Mouse (Mus musculus) inflammation-experienced regulatory T-cells, adult 6 months (primary cell): ENCODE results near the gene Rad51c. TPM values are rescaled to one million over a fixed set of nuclear protein-coding genes. Genes with fewer than 3 reads are reported as not detected.

Source experiments
- ATAC-seq: one replicate; pipeline ENCODE4 v1.8.0; 2017
- polyA plus RNA-seq, 3 experiments: library from polyadenylated mRNA; unstranded; fragments of 100-300 nt; shearing (Covaris generic); gene quantifications; one replicate each; pipeline ENCODE4 v1.2.1; 2017

The Rad51c gene
- polyA plus RNA-seq, 3 experiments from 2014 or later: 1.6 to 5.3 (median 2.1) TPM

DNA sequence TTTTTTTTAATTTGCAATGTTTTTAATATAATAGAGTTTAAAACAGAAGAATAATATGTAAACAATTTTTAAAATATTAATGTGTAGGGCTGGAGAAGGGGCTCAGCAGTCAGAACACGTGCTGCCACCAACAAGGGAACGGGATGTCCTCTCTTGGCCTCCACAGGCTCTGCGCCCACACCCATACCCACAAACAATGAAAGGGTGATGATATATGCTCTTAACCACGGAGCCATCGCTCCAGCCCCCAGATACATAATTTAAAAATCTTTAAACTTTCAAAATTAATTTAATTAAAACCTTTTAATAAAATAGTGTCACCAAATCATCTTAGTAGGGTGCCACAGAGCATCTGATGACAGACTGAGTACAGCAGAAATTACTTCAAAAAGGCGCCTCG, 37.7 kb downstream of the Rad51c start:
- no peak for ATAC-seq

DNA sequence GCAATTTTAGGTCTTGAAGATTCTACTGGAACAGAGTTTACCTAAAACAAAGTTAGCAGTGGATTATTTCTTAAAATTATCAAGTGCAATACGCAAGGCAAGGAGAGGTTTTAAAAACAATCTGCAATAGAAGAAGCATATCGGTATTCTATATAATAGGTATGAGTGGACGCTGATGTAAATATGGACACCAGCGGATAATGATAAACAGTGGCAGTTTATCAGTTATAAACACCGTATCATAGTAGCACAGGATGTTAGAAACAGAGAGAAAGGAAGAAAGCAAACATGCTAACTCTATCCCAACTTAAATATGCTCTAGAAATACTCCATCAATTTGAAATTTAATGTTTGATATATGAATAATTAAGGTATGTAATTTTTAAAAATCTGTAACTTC, 39.6 kb downstream of the Rad51c start:
- no peak for ATAC-seq

DNA sequence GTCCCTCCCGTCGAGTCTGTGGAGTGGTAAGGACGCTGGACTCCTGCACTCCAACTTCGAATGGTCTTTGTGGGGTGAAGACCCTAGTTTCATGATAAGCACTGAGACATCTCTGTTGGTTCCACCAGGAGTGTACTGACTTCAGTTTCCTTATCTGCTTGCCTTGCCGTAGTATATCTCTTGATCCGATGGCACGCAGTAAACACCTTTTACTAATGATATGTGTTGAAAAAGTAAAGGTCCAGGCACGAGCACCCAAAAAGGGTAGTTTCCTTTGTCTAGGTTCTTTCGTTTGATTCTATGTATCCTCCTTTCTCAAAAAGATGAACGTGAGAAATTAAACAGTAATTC, 45.5 kb downstream of the Rad51c start:
- peak; percentile 10 for ATAC-seq

DNA sequence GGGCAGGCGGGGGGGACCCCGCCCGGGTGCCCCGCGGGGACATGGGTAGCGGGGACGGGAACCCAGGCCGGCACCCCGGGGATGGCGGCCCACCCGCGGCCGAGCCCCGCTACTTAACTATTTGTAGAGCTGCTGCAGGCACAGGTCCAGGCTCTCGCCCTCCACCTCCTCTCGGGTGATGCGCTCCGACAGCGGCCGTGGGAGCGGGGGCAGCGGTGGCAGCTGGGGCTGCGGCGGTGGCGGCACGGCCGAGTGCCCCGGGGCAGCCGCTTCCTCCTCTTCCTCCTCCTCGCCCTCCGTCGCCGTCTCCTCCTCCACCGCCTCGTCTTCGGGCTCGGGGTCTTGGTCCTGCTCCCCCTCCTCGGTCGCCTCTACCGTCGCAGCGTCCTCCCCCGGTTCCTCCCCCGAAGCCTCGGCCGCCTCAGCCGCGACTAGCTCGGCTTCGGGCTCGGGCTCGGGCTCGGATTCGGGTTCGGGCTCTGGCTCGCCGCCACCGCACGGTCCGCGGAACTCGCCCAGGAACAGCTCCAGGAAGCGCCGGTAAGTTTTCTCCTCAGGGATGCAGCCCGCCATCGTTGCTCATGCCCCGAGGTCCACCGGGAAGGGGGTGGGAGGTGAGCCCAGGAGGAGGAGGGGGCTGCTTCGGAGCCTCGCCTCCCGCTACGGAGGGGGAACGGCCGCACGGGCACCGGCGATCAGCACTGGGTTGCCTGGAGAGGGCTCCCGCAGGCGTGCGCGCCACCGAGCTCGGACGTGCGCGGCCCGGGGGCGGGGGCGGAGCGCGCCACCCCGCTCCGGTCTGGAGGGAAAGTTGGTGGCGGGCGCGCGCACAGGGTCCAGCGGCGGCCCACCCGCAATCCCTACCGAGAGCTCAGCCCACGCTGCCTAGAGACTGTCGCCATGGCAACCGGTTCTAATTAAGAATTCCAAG, 46.2 kb downstream of the Rad51c start, which contains the start of gene Ppm1e:
Gene Ppm1e (minus strand): TSS at position 693 of the 931 bp plus-strand sequence.
- ATAC-seq: peak; percentile 32

DNA sequence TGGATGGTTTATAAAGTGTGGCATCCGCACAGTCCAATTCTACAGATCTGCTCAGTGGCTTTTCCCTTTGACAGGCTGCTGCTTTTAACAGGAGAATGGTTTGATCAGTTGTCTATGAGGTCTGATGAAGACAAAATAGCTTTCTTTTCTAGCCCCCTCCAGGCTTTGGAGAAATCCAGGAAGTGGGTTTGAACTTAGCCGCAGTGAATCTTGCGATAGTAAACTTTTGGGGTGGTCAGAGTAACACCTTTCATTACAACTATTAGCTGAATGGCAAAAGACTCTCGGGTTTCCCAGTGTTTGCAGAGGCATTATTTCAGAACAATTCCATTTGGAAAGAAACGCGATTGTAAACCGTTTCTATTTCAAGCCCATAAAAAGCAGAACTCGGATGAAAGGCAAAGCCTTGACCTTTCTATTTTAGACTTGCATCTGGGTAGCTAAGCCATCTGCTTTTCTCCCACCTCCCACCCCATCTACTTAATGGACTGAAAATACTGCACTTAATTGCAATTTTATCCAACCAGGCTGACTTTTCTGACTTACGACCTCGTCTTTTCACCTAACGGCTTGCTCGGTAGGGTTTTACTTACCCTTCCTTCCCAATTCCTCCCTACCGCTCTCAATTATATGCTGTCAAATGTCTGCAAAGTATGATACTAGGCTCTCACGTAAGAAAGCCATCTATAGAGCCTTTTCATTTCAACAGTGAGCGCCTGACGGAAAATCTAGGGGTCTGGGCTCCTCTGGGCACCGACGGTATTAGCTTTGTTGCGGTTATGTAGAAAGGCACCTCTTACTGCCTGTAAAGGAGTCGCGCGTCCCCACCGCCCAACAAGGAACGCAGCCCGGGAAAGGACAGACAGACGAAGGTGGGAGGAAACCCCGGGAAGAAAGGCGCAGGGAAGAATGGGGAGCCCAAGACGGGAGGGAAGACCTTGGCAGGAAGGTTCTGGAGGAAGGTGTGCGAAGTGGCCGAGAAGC, 47.1 kb downstream of the Rad51c start:
- ATAC-seq: no peak

DNA sequence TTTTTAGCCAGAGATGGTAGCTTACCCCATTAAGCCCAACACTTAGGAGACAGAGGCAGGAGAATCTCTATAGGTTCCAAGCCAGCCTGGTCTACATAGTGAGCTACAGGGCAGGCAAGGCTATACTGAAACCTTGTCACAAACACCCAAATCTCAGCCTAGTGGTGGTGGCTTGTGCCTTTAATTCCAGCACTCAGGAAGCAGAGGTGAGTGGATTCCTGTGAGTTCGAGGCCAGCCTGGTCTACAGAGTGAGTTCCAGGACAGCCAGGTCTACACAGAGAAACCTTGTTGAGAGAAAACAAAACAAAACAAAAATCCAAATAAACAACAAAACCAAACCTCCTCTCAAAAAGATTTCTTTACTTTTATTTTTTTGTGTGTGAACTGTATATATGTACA, 49.9 kb downstream of the Rad51c start:
- no peak for ATAC-seq

DNA sequence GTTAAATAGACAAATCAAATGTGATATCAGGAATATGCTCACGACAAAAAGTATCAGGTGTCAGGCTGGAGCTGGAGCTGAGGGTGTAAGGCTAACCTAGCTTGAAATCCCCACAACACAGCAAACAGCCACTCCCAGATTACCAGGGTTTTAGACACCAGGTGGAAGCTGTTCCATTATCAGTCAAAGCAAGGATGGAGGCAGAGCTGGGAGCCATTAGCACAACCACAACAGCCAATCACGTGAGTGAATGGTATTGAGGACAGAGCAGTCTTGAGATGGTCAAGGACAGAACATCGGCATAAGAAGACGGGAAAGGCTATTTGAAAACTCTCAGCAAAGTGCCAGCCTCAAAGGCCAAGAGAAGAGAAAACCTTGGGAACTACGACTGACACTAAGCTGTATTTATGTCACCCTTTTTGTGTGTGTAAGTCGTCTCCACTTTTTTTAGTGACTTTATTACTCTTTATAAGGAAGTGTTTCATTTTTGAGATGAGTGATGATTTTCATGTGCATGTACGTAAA, 51.0 kb downstream of the Rad51c start:
- no peak for ATAC-seq

Other genes with a start within 250 kb of the Rad51c start
- gene Ppm1e, start 45.9 kb downstream of the Rad51c start, polyA plus RNA-seq: 1 to 10 TPM in 1 of 3 experiments, under 1 TPM in 2; 0.55 to 1.2 (median 0.78) TPM
- under 1 TPM in 2 of 3 experiments, not detected in 1; 0.34 to 0.60 TPM for gene Tex14, start 111 bp upstream of the Rad51c start, polyA plus RNA-seq
- not detected for gene Gm11492, start 161.7 kb upstream of the Rad51c start, polyA plus RNA-seq
- gene Sept4, start 163.9 kb upstream of the Rad51c start, polyA plus RNA-seq: 1 to 10 TPM in 2 of 3 experiments, under 1 TPM in 1; 0.28 to 1.9 (median 1.8) TPM
- gene Mtmr4, start 187.2 kb upstream of the Rad51c start, polyA plus RNA-seq: 10 to 100 TPM in 2 of 3 experiments, 1 to 10 TPM in 1; 8.4 to 10.3 (median 10.3) TPM
- under 1 TPM; 0.21 to 0.34 (median 0.23) TPM for gene Hsf5, start 212.2 kb upstream of the Rad51c start, polyA plus RNA-seq